In genomic region chr7:5081241-5081640, GRCm38 (mm10) we compare ENCODE assay signal across 8 mouse cellular contexts. TPM values are rescaled to one million over a fixed set of nuclear protein-coding genes. Genes with fewer than 3 reads are reported as not detected.
DNase-seq lines count a peak whose midpoint lies in the region; ATAC-seq and TF ChIP-seq lines count a peak whose summit lies in the region.

No protein-coding gene starts in this region.

- H3K27me3 ChIP-seq in kidney, embryonic 16.5 days (ENCODE audit: insufficient read depth, low read length): no peaks in the 10 kb centered on the region
- no peaks in the 10 kb centered on the region for H3K27me3 ChIP-seq in embryonic facial prominence, embryonic 11.5 days (ENCODE audit: control insufficient read depth, insufficient read depth, low read length)
- H3K27me3 ChIP-seq in intestine, postnatal 0 days (replicated peaks; ENCODE audit: control insufficient read depth, insufficient read depth, low read length): no peaks in the 10 kb centered on the region
- H3K27me3 ChIP-seq in neural tube, embryonic 12.5 days (replicated peaks): no peaks in the 10 kb centered on the region

- H3K36me3 ChIP-seq in kidney, embryonic 16.5 days (ENCODE audit: insufficient read depth, low read length): peaks cover 50% of the 10 kb centered on the region
- peaks cover under 1% of the 10 kb centered on the region for H3K36me3 ChIP-seq in embryonic facial prominence, embryonic 11.5 days (replicated peaks; ENCODE audit: control insufficient read depth, insufficient read depth, low read depth, low read length)
- H3K36me3 ChIP-seq in intestine, postnatal 0 days (ENCODE audit: control insufficient read depth, insufficient read depth): peaks cover 32% of the 10 kb centered on the region
- peaks cover 49% of the 10 kb centered on the region for H3K36me3 ChIP-seq in neural tube, embryonic 12.5 days

- WGBS in kidney, embryonic 16.5 days: 69% methylated on average over 6 of the region's 6 CpGs
- 80% methylated on average over 6 of the region's 6 CpGs for WGBS in embryonic facial prominence, embryonic 11.5 days
- WGBS in intestine, postnatal 0 days: 31% methylated on average over 6 of the region's 6 CpGs
- WGBS in neural tube, embryonic 12.5 days: 71% methylated on average over 6 of the region's 6 CpGs

- no peaks in the 10 kb centered on the region for H3K9me3 ChIP-seq in kidney, embryonic 16.5 days (ENCODE audit: low read length)
- H3K9me3 ChIP-seq in embryonic facial prominence, embryonic 11.5 days (replicated peaks; ENCODE audit: control insufficient read depth, low read length): no peaks in the 10 kb centered on the region
- H3K9me3 ChIP-seq in intestine, postnatal 0 days (ENCODE audit: control insufficient read depth): no peaks in the 10 kb centered on the region
- H3K9me3 ChIP-seq in neural tube, embryonic 12.5 days: no peaks in the 10 kb centered on the region

- H3K27ac ChIP-seq in kidney, embryonic 16.5 days (ENCODE audit: low read length): no peak overlapping the region
- H3K27ac ChIP-seq in embryonic facial prominence, embryonic 11.5 days (replicated peaks; ENCODE audit: low read depth, low read length): no peak overlapping the region
- H3K27ac ChIP-seq in intestine, postnatal 0 days (ENCODE audit: low read depth, low read length): peak overlapping the region; percentile 99
- no peak overlapping the region for H3K27ac ChIP-seq in neural tube, embryonic 12.5 days

- H3K4me2 ChIP-seq in kidney, embryonic 16.5 days (replicated peaks; ENCODE audit: low read depth, low read length): peak overlapping the region; percentile 87
- H3K4me2 ChIP-seq in embryonic facial prominence, embryonic 11.5 days (ENCODE audit: low read depth, low read length): peak overlapping the region; percentile 69
- H3K4me2 ChIP-seq in intestine, postnatal 0 days (replicated peaks; ENCODE audit: low read depth): peak overlapping the region; percentile 75
- peak overlapping the region; percentile 73 for H3K4me2 ChIP-seq in neural tube, embryonic 12.5 days (replicated peaks)

- no peak for DNase-seq in kidney, adult 11 months
- DNase-seq in embryonic facial prominence, embryonic 11.5 days (ENCODE audit: low spot score): no peak
- DNase-seq in cerebellum, adult 9-10 months: no peak
- DNase-seq in cerebellum, postnatal 14 days: no peak
- DNase-seq in natural killer cell, adult 2 months (ENCODE audit: low spot score in 2 of 2): no peak

- peaks cover 9% of the 10 kb centered on the region for H3K4me1 ChIP-seq in kidney, embryonic 16.5 days (ENCODE audit: insufficient read depth, low read length)
- no peaks in the 10 kb centered on the region for H3K4me1 ChIP-seq in embryonic facial prominence, embryonic 11.5 days (ENCODE audit: control insufficient read depth, insufficient read depth, low read length)
- H3K4me1 ChIP-seq in intestine, postnatal 0 days (replicated peaks; ENCODE audit: control insufficient read depth, insufficient read depth, low read length): no peaks in the 10 kb centered on the region
- peaks cover 13% of the 10 kb centered on the region for H3K4me1 ChIP-seq in neural tube, embryonic 12.5 days

- TF ChIP-seq CTCF in intestine, postnatal 0 days (IDR thresholded peaks at IDR 0.05; ENCODE audit: low read depth): peak; percentile 29

- H3K9ac ChIP-seq in kidney, embryonic 16.5 days (replicated peaks; ENCODE audit: low read length): peak overlapping the region; percentile 40; the same call in 1 of the 2 replicates
- H3K9ac ChIP-seq in embryonic facial prominence, embryonic 11.5 days (replicated peaks; ENCODE audit: low read length): peak overlapping the region; percentile 4; the same call in 1 of the 2 replicates
- peak overlapping the region; percentile 98 for H3K9ac ChIP-seq in intestine, postnatal 0 days (ENCODE audit: low read depth, low read length)
- peak overlapping the region; percentile 98 for H3K9ac ChIP-seq in neural tube, embryonic 12.5 days

- peak overlapping the region; percentile 84 for H3K4me3 ChIP-seq in kidney, embryonic 16.5 days (ENCODE audit: low read length)
- peak overlapping the region; percentile 98 for H3K4me3 ChIP-seq in embryonic facial prominence, embryonic 11.5 days (ENCODE audit: low read depth, low read length)
- peak overlapping the region; percentile 95 for H3K4me3 ChIP-seq in intestine, postnatal 0 days (ENCODE audit: low read depth, low read length)
- peak overlapping the region; percentile 98 for H3K4me3 ChIP-seq in neural tube, embryonic 12.5 days

- no peak for ATAC-seq in kidney, embryonic 16.5 days (ENCODE audit: low FRiP score, low TSS enrichment)
- ATAC-seq in embryonic facial prominence, embryonic 11.5 days (replicated peaks; ENCODE audit: insufficient number of reproducible peaks, low FRiP score, low TSS enrichment, low read depth): no peak
- ATAC-seq in intestine, postnatal 0 days: no peak
- ATAC-seq in neural tube, embryonic 12.5 days (ENCODE audit: low FRiP score, low read depth): no peak

RNA-seq across cellular contexts. Expression of gene Epn1, which starts 1.2 kb away (rescaled TPM):
- polyA plus RNA-seq in kidney, embryonic 16.5 days (2015; fragmentation: Nextera tagmentation; extraction: Ambion mirVana): 64.9 and 66.6 TPM in 2 replicates
- 46.3 and 51.3 TPM in 2 replicates for polyA plus RNA-seq in embryonic facial prominence, embryonic 11.5 days (2014; fragmentation: Nextera tagmentation; extraction: Ambion mirVana)
- polyA plus RNA-seq in intestine, postnatal 0 days (2015; fragmentation: Nextera tagmentation; extraction: Ambion mirVana): 98.0 and 106 TPM in 2 replicates
- polyA plus RNA-seq in neural tube, embryonic 12.5 days (2016; fragmentation: Nextera tagmentation; extraction: Ambion mirVana): 73.4 and 80.5 TPM in 2 replicates

RNA-seq across cellular contexts. Expression of gene U2af2, which starts 19.3 kb away (rescaled TPM):
- 136 and 139 TPM in 2 replicates for polyA plus RNA-seq in kidney, embryonic 16.5 days (2015; fragmentation: Nextera tagmentation; extraction: Ambion mirVana)
- polyA plus RNA-seq in embryonic facial prominence, embryonic 11.5 days (2014; fragmentation: Nextera tagmentation; extraction: Ambion mirVana): 156 and 164 TPM in 2 replicates
- 48.3 and 51.4 TPM in 2 replicates for polyA plus RNA-seq in intestine, postnatal 0 days (2015; fragmentation: Nextera tagmentation; extraction: Ambion mirVana)
- polyA plus RNA-seq in neural tube, embryonic 12.5 days (2016; fragmentation: Nextera tagmentation; extraction: Ambion mirVana): 147 and 163 TPM in 2 replicates

RNA-seq across cellular contexts. Expression of gene Zfp580, which starts 29.9 kb away (rescaled TPM):
- polyA plus RNA-seq in kidney, embryonic 16.5 days (2015; fragmentation: Nextera tagmentation; extraction: Ambion mirVana): 35.0 and 44.0 TPM in 2 replicates
- 25.0 and 32.3 TPM in 2 replicates for polyA plus RNA-seq in embryonic facial prominence, embryonic 11.5 days (2014; fragmentation: Nextera tagmentation; extraction: Ambion mirVana)
- 15.8 and 16.9 TPM in 2 replicates for polyA plus RNA-seq in intestine, postnatal 0 days (2015; fragmentation: Nextera tagmentation; extraction: Ambion mirVana)
- polyA plus RNA-seq in neural tube, embryonic 12.5 days (2016; fragmentation: Nextera tagmentation; extraction: Ambion mirVana): 53.5 and 56.0 TPM in 2 replicates

RNA-seq across cellular contexts. Expression of gene Rfpl4, which starts 35.5 kb away (rescaled TPM):
- polyA plus RNA-seq in kidney, embryonic 16.5 days (2015; fragmentation: Nextera tagmentation; extraction: Ambion mirVana): not detected in 2 replicates
- not detected in 2 replicates for polyA plus RNA-seq in embryonic facial prominence, embryonic 11.5 days (2014; fragmentation: Nextera tagmentation; extraction: Ambion mirVana)
- not detected in 2 replicates for polyA plus RNA-seq in intestine, postnatal 0 days (2015; fragmentation: Nextera tagmentation; extraction: Ambion mirVana)
- polyA plus RNA-seq in neural tube, embryonic 12.5 days (2016; fragmentation: Nextera tagmentation; extraction: Ambion mirVana): 0.18 TPM in 1 of 2 replicates, not detected in the other

RNA-seq across cellular contexts. Expression of gene Zfp784, which starts 43.0 kb away (rescaled TPM):
- polyA plus RNA-seq in kidney, embryonic 16.5 days (2015; fragmentation: Nextera tagmentation; extraction: Ambion mirVana): 8.1 and 8.2 TPM in 2 replicates
- 2.7 and 3.3 TPM in 2 replicates for polyA plus RNA-seq in embryonic facial prominence, embryonic 11.5 days (2014; fragmentation: Nextera tagmentation; extraction: Ambion mirVana)
- 6.4 and 6.5 TPM in 2 replicates for polyA plus RNA-seq in intestine, postnatal 0 days (2015; fragmentation: Nextera tagmentation; extraction: Ambion mirVana)
- 4.2 and 5.9 TPM in 2 replicates for polyA plus RNA-seq in neural tube, embryonic 12.5 days (2016; fragmentation: Nextera tagmentation; extraction: Ambion mirVana)

Comparison
In these comparisons a context has a peak if more than half of its experiments do, and no peak if none do; other contexts are left out.
1. H3K9ac ChIP-seq: peak in every context shown above with its lines; median percentile 98 in intestine, postnatal 0 days; 98 in neural tube, embryonic 12.5 days; 40 in kidney, embryonic 16.5 days; 4 in embryonic facial prominence, embryonic 11.5 days.